Mouse (Mus musculus) adrenal gland, postnatal 25 days (tissue): ENCODE data around the gene Tmem176b. TPM values are rescaled to one million over a fixed set of nuclear protein-coding genes. Genes with fewer than 3 reads are reported as not detected.
"Not testable (repeated sequence)": the region's sequence is repeated elsewhere in the genome, so short reads cannot be mapped to it uniquely, and the experiment has no call there.

Experiments used
- DNase-seq: peaks from one replicate; pipeline ENCODE4 v3.0.0; 2021; ENCODE audit warnings: mixed read lengths
- long read RNA-seq: library from polyadenylated mRNA; stranded (forward); transcript quantifications from one replicate; pipeline ENCODE4 v2.0.0, GENCODE M21; 2021
- total RNA-seq: library from RNA; stranded (reverse); gene quantifications from 2 replicates; pipeline ENCODE4 v1.2.3, GENCODE M21; 2021

Gene Tmem176b
- total RNA-seq: 498 and 582 TPM in 2 replicates
- long read RNA-seq, transcript Tmem176b-201 (8 exons, 1,238 nt): minor isoform, 24 of 315 reads
- long read RNA-seq, transcript Tmem176b-203 (7 exons, 1,414 nt): major isoform, 114 of 315 reads
- long read RNA-seq, transcript Tmem176b-209 (7 exons, 986 nt): minor isoform, 41 of 315 reads
- long read RNA-seq, transcript Tmem176b-202 (7 exons, 1,648 nt): minor isoform, 39 of 315 reads
- long read RNA-seq, partial matches to known transcripts: 55 of 315 reads
- long read RNA-seq, other reads (novel, unspliced or antisense): 42 of 315 reads

- peak; percentile 95 for DNase-seq
These were observed at the start of gene Tmem176b for GRCm38 (mm10) chr6:48840973-48841625. Gene Tmem176b (minus strand): TSS chr6:48841496.

DNA sequence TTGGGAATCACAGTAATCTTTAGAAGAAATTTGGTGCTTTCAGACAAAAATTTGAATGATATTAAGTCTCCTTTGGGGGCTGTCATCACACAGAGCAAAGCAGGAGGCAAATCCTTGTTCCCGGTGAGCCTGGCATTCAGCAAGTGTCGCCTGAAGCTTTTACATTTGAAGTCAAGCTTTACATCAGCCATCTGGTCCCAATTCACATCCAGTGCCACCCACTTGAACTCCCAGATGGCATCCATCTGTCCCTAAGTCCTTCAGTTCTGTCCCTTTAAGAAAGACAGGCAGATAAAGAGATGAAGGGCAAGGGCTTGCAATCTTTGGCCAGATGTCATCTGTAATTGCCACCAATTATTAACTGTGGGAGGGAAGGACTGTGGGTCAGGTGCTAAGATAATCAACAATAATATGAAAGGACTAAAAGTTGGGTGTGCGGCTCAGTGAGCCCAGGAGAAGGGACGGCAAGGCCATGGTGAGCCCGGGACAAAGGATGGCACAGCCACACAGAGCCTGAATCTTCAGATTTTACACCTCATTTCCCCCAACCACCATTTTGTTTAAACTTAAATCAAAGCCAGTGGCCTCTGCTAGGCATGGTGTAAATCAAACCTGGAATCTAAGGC lies 35.3 kb upstream of the Tmem176b start:
- no peak for DNase-seq

GRCm38 (mm10) chr6:48875515-48875914 lies 34.2 kb upstream of the Tmem176b start:
- DNase-seq: no peak

DNA sequence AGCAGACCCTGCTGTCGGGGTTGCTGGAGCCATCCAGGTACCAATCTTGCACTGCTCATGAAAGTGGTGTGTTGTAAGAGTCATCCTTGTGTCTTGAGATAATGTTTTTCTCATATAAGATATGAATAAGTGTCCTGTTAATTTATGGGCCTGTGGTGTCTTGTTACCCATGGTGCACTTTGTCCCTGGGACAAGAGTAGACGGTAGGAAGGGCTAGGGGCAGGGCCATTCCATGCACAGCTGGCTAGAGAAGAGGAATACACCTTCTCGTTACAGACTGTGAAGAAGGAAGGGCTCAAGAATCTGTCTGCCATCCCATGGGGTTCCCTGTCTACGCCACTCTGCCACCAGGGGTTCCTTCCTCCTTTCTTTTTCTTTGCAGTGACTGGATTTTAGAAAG lies 33.3 kb upstream of the Tmem176b start:
- DNase-seq: no peak

- no peak for DNase-seq
These were observed 31.3 kb upstream of the Tmem176b start, which contains the start of gene Aoc1 for GRCm38 (mm10) chr6:48872596-48872995. Gene Aoc1 (plus strand): TSS chr6:48872896.

DNA sequence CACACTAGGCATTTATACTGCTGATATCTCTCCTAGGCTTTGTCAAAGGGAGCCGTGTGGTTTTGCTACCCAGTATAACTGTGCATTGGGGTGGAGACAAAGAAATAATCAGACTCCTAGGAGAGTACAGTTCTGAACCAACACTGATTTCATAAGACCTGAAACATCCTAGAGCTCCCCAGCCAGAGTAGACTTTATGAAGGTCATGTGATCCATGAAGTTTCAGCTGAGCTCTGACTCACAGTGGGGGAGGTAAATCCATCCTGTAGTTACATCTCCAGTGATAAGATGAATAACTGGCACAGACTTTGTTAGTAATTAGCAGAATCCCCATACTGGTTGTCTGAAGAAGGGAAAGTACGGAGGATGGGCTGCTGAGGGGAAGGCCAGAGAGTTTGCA lies 28.5 kb upstream of the Tmem176b start:
- DNase-seq: no peak

DNA sequence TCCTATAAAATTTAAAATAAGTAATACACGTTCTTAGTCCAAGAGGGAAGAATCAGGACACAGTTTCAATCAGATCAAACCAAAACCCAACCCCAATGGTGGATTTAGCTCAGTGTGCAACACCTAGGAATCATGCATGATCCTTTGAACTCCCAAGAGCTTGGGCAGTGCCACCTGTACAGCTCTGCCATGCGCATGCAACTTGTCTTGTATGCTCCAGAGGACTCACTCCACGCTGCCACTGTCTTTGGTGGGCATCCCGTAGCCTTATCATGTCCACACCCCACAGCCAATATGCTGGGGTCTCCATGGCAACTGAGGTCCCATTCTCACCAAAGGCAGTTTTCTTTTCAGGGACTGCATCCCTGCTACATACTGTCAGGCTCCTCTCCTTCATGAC lies 25.9 kb upstream of the Tmem176b start:
- no peak for DNase-seq

DNA sequence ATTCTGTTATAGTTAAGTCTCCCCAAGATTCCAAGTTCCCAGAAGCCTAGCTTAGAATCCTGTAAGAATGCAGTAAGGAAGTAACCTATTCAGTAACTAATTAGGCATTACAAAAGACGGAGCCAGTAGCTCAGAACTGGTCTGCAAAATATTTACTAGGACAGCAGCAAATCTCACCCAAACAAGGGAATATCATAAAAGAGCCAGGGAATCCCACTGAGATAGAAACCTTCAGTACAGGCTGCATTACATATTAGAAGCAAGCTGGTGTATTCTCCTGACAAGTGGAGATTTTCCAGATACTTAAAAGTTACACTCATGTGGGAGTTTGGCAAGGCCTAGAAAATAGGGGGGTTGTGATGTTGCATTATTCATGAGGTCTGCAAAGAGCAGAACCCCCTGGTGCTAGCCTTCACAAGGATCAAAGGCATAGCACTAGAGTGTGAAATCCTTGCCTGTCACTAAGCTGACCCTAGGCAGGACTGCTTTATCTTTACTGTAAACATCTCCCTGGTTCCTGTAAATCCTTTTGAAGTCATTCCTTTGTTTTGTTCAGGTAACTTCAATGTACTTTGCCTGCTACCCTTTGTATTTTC lies 25.2 kb upstream of the Tmem176b start:
- DNase-seq: not testable (repeated sequence)

DNA sequence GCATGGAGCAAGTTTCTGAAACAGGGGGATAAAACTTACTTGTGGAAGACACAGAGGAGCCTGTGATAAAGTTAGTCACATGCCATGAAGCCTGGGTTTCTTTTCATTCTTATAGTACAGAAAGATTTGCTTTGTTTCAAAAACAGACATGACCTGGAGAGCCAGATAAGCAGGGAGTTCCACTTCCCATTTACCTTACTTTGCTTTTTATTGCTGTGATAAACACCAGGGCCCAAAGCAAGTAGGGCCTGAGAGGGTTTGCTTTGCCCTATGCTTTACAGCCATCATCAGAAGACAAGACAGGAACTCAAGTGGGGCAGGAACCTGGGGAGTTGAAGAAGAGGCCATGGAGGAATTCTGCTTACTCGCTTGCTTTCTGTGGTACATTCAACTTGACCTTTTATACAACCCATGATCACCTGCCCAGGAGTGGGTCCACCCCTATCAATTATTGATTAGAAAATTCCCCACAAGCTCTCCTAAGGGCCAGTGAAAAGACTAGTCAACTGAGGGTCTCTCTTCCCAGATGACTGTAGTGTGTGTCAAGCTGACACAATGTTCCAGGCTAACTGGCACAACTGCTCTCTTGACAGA lies 24.0 kb upstream of the Tmem176b start:
- DNase-seq: no peak

- DNase-seq: no peak
These were observed 23.4 kb upstream of the Tmem176b start for GRCm38 (mm10) chr6:48864723-48865122.

- DNase-seq: no peak
These were observed 22.9 kb upstream of the Tmem176b start for GRCm38 (mm10) chr6:48864181-48864580.

DNA sequence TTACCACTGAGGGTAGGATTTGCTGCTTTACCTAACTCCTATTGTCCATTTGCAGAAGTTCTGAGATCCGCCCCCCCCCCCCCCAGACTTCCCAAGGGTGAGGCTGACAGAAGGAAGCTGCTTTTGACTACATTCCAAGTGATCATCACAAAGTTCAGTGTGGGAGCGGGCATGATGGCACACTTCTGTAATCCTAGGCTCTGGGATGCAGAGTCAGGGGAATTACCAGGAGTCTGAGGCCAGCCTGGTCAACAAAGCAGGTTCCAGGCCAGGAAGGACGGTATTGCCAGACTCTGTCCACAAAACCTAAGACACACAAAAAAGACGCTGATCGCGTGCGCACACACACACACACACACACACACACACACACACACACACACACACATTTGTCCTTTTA lies 22.2 kb upstream of the Tmem176b start:
- no peak for DNase-seq

DNA sequence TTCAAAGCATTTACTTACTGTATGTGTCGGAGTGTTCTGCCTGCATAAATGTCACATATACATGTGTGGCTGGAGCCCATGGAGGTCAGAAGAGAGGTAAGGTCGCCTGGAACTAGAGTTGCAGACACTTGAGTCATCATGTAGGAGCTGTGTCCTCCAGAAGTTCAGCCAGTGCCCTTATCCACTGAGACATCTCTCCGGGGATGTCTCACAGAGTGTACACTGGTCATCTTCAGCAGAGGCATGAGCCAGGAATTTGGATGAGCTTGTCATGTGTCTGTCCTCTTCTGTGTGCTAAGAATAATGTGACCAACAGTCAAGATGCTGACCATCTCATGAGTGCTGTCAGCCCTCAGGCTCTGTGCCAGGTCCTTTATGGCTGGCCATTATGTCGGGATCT lies 21.5 kb upstream of the Tmem176b start:
- DNase-seq: no peak

DNA sequence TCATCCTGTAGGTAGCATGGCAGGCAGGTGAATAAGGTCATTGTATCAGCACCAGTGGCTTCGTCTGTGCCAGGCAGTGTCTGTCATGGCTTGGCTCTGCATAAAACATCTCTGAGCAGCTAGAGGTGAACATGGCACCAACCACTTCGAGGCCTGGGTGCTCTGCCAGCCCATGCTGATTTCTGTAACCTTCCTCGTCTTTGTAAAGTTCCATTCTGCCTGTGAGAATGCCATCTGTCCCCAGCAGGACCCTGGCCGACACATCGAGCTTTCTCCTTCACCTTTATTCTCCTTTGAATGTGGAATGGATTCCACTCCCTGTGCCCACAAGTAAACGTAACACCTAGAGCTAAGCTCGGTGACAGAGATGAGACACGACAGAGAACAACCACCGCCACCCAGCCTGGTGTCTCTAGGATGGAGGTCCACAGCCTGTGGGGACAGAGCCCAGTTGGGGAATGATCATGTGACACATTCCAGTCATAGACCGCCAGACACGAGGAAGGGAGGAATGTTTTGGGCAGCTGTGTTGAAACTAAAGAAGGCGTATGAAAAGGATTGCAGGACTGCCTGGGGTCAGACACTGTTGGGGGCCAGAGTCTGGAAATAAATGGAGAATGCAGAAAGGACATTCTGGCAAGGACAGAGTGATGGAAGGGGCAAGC lies 20.5 kb upstream of the Tmem176b start:
- DNase-seq: no peak

- no peak for DNase-seq
These were observed 19.6 kb upstream of the Tmem176b start for GRCm38 (mm10) chr6:48860851-48861250.

GRCm38 (mm10) chr6:48860130-48860815 lies 19.0 kb upstream of the Tmem176b start:
- peak; percentile 76 for DNase-seq

DNA sequence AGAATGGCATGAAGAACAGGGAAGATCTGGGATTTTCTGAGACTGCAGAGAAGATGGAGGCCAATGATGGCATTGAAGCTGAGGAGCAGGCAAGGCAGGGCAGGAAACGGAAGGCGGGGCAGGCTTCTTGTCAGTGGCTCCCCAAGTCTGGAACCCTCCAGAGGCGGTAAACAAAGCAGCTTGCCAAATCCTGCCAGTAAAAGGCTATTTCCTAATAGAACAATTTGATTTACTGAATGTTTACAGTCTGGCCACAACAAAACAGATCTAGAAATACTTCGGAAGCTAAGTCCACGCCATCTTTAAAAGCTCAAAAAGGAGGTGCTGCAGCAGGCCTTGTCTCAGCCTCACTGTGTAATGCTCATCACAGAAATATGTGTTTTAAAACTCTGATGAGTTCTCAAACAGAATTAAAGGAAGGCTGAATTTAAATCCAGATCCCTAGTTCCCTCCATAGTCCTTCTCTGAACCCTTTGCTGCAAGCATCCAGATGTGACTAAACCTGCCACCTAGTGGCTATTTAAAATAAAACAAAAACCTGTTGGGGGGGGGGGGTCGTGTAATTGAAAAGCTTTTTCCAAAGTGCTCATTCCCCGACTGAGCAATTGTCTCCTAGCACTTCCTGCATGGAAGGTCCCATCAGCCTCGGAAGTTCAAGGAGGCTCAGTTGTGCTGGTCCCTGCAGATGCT lies 16.5 kb upstream of the Tmem176b start:
- no peak for DNase-seq

DNA sequence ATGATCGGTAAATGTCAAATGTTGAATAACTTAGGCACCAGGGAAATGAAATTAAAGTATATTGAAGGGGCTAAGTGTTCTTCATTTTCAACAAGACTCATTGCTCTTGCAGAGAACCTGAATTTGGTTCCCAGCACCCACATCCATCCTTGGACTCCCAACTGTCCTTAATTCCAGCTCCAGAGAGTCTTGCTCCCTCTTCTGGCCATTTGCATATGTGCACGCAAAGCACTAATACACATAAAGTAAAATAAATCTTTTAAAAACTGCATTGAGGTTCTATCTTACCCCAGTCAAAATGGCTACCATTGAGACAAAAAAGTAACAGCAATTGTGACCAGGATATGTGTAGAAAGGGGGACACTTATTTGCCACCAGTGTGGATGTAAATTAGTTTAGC lies 12.9 kb upstream of the Tmem176b start:
- DNase-seq: no peak

DNA sequence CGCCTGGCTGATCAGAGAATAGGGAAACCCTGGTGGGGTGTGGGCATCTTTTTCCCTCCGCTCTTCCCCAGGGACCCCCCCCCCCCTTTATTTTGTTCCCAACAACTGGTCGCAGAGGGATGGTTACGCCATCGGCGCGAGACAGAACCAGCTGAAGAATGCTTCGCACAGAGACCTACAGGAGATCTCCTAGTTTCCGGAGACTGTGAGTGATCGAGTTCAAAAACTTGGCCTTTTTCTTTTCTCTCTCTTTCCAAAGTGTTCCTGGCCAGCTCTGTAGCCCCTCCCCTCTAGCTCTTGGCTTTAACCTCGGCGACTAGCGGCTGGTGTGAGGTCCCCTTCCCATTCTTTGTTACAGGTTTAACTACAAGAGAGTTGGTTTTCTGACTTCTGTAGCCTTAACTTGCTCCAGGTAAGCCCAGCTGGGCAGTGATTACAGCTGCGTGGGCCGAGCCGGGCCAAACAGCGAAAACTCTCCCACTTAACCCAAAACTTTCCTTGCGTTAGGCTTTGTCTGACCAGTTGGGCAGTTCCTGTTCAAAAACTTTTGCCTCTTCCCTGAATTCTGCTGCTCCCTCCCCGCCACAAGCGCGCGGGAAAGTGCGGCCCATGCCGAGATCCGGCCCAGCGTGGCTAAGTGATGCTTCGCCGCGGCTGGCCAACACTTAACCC lies 10.7 kb upstream of the Tmem176b start:
- peak; percentile 43 for DNase-seq

- DNase-seq: no peak
These were observed 3.8 kb upstream of the Tmem176b start for GRCm38 (mm10) chr6:48845086-48845485.
